Mouse (Mus musculus) olfactory bulb, adult 2 months (tissue): ENCODE data around the gene Tradd. TPM values are rescaled to one million over a fixed set of nuclear protein-coding genes. Genes with fewer than 3 reads are reported as not detected.
A peak's percentile ranks its signal among the peaks of the same experiment; 100 is the strongest.

ENCODE experiments used
- H3K27ac ChIP-seq: fragments of 200-500 bp; 2 replicates; pipeline ENCODE4 v1.5.1; 2012; ENCODE audit warnings: low read depth, low read length; ENCODE audit not compliant: insufficient read depth
- H3K4me1 ChIP-seq: fragments of 200-500 bp; 2 replicates; pipeline ENCODE4 v1.6.1; 2012; ENCODE audit warnings: low read length; ENCODE audit not compliant: control insufficient read depth, insufficient read depth
- H3K4me3 ChIP-seq: fragments of 200-500 bp; 2 replicates; pipeline ENCODE4 v1.5.1; 2012; ENCODE audit warnings: mild to moderate bottlenecking, low read depth, low read length, moderate library complexity; ENCODE audit not compliant: insufficient read depth
- CTCF ChIP-seq: fragments of 200-500 bp; IDR thresholded peaks from 2 replicates; pipeline ENCODE4 v1.5.1; 2012; ENCODE audit warnings: low read depth, mild to moderate bottlenecking, low read length, moderate library complexity; ENCODE audit not compliant: insufficient read depth
- POLR2A ChIP-seq: fragments of 200-500 bp; IDR thresholded peaks from 2 replicates; pipeline ENCODE4 v1.6.1; 2012; ENCODE audit warnings: mild to moderate bottlenecking, low read depth, low read length, moderate library complexity; ENCODE audit not compliant: insufficient read depth
- WGBS: fragments of 180-500 bp; shearing (Covaris S2); methylation state at CpG from one replicate; pipeline ENCODE4 v1.1.7; 2018; 5-methylcytosine and 5-hydroxymethylcytosine counted together
- polyA plus RNA-seq: library from polyadenylated mRNA; stranded (reverse); fragments of >200 nt; gene quantifications from 2 replicates; pipeline ENCODE4 v1.2.4, GENCODE M21; 2012; ENCODE audit warnings: low replicate concordance; ENCODE audit not compliant: missing spikeins, insufficient read depth, insufficient read length

Gene Tradd
- polyA plus RNA-seq, 1 experiment = not detected

- H3K4me3 ChIP-seq = peak overlapping the region; percentile 73
- under 1% methylated on average over 53 of the region's 53 CpGs for WGBS
- TF ChIP-seq CTCF = no peak
- TF ChIP-seq POLR2A = peak; percentile 88
- peak overlapping the region; percentile 78 for H3K27ac ChIP-seq
- H3K4me1 ChIP-seq = peaks cover 22% of the 10 kb centered on the region
Observed at GRCm38 (mm10) chr8:105288958-105289732, 24.7 kb upstream of the Tradd start.

DNA sequence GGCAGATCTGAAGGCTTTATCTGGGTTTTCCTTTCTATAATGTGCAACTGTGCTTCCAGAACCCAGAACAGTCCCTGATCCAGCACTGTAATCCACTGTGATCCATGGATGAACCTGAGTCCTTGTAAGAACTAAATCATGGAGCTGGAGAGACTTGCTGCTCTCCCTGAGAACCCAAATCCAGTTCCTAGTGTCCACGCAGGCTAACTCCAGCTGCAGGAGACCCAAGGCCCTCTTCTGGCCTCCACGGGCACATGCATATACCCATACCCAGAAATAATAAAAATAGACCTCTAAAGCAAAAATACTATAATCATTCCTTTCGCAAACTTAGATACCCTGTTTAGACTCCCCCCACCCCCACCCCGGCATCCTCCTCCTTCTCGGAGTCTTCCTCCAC lies 23.8 kb upstream of the Tradd start:
- 61% methylated on average over 5 of the region's 5 CpGs for WGBS
- TF ChIP-seq CTCF (no peak), POLR2A (no peak)
- no peak overlapping the region for H3K27ac ChIP-seq

GRCm38 (mm10) chr8:105286907-105287306 lies 22.5 kb upstream of the Tradd start:
- Histone ChIP-seq H3K4me1 (peaks cover 22% of the 10 kb centered on the region), H3K27ac (no peak overlapping the region), H3K4me3 (no peak overlapping the region)
- TF ChIP-seq POLR2A (no peak), CTCF (no peak)
- 86% methylated on average over 4 of the region's 4 CpGs for WGBS

More for the DNA sequence above, 23.8 kb upstream of the Tradd start:
- Histone ChIP-seq H3K4me1 (peaks cover 22% of the 10 kb centered on the region), H3K4me3 (no peak overlapping the region)

DNA sequence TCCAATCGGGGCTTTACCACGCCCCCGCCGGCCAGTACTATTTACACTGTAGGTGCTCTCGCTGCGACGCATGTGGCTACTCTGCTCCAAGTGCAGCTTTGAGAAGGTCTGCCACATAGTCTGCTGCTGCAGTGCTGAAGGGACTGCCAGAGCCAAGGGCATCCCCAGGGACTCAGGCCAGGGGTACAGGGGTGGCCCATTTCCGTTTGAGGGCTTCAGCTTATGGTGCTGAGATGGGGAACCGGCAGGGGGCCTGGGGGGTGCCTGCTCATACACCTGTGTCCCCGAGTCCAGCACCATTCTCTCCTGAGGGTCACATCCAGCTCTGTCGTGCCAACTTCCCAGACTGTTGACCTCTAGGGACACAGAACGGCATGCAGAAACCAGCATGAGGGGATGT lies 21.1 kb upstream of the Tradd start:
- Histone ChIP-seq H3K27ac (no peak overlapping the region), H3K4me3 (no peak overlapping the region), H3K4me1 (peaks cover 18% of the 10 kb centered on the region)
- TF ChIP-seq POLR2A (no peak), CTCF (no peak)
- 60% methylated on average over 12 of the region's 12 CpGs for WGBS

DNA sequence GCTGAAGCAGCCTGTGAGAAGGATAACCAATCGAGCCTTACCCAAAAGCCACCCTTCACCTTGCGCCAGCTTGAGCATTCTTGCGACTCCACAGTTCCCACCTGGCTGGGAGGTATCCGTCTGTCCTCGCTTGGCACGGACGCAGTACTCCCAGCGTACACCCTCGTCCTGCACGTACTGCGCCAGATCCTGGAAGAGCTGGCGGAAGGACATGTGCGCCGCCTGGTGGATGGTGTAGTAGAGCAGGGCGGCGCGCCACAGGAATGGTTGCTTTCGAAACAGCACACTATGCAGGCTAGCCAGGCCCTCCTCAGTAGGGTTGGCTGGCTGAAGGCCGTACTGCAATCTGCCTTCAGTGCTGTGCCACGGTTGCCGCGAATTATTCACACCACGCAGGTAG lies 18.7 kb upstream of the Tradd start:
- peaks cover 11% of the 10 kb centered on the region for H3K4me1 ChIP-seq
- no peak overlapping the region for H3K27ac ChIP-seq
- peak; percentile 47 for TF ChIP-seq CTCF
- no peak for TF ChIP-seq POLR2A
- 49% methylated on average over 23 of the region's 23 CpGs for WGBS
- H3K4me3 ChIP-seq = no peak overlapping the region

- WGBS = 95% methylated on average over 4 of the region's 4 CpGs
- peaks cover 11% of the 10 kb centered on the region for H3K4me1 ChIP-seq
- TF ChIP-seq POLR2A (no peak), CTCF (no peak)
- H3K4me3 ChIP-seq = no peak overlapping the region
- no peak overlapping the region for H3K27ac ChIP-seq
Observed at GRCm38 (mm10) chr8:105282239-105282638, 17.8 kb upstream of the Tradd start.

GRCm38 (mm10) chr8:105281821-105282220 lies 17.4 kb upstream of the Tradd start:
- peaks cover 11% of the 10 kb centered on the region for H3K4me1 ChIP-seq
- TF ChIP-seq CTCF = no peak
- 93% methylated on average over 12 of the region's 12 CpGs for WGBS
- H3K4me3 ChIP-seq = no peak overlapping the region
- no peak overlapping the region for H3K27ac ChIP-seq

DNA sequence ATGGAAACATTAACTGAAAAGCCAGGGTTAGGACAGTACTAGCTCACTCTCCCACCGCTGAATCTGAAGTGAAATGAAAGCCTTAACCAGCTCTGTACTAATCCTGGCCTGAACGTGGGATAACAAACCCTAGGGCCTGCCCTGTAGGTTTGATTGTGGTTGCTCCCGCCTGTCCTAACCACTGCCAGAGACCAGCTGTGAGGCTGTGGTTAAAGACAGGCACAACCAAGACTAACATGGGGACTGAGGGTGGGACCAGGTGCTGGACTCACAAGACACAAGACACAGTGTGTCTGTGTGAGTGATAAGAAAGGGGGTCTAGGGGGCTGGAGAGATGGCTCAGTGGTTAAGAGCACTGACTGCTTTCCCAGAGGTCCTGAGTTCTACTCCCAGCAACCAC lies 16.2 kb upstream of the Tradd start:
- TF ChIP-seq POLR2A (no peak), CTCF (no peak)
- Histone ChIP-seq H3K4me1 (peaks cover 16% of the 10 kb centered on the region), H3K27ac (no peak overlapping the region), H3K4me3 (no peak overlapping the region)
- 83% methylated on average over 3 of the region's 3 CpGs for WGBS

DNA sequence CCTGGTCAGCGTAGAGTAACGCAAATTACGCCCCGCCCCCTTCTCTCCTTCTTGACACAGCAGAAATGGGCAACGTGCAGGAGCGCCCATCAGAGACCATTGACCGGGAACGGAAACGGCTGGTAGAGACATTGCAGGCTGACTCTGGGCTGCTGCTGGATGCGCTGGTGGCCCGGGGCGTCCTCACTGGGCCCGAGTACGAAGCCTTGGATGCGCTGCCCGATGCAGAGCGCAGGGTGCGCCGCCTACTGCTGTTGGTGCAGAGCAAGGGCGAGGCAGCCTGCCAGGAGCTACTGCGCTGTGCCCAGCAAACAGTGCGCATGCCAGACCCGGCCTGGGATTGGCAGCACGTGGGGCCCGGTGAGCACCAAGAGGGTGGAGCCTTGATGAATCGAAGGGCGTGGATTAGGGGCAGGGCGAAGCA lies 14.5 kb upstream of the Tradd start:
- H3K4me1 ChIP-seq = peaks cover 16% of the 10 kb centered on the region
- peak overlapping the region; percentile 29 for H3K4me3 ChIP-seq
- TF ChIP-seq CTCF (no peak), POLR2A (no peak)
- H3K27ac ChIP-seq = no peak overlapping the region
- 5% methylated on average over 28 of the region's 28 CpGs for WGBS
